Mouse (Mus musculus) limb, embryonic 14.5 days (tissue): ENCODE data around the gene Sde2. TPM values are rescaled to one million over a fixed set of nuclear protein-coding genes. Genes with fewer than 3 reads are reported as not detected.

Experiments used
- ATAC-seq: fragments of 200-750 bp; cut with Nextera tagmentation; 2 replicates; pipeline ENCODE4 v1.8.0; 2017; ENCODE audit warnings: low read depth, moderate number of reproducible peaks, moderate TSS enrichment; ENCODE audit not compliant: low FRiP score
- DNase-seq: peaks from one replicate; pipeline ENCODE4 v3.0.0-alpha.2; 2015; ENCODE audit warnings: low spot score
- H3K27ac ChIP-seq: fragments of 300-500 bp; sonication (generic); replicated peaks from 2 replicates; pipeline ENCODE4 v1.5.1; 2014; ENCODE audit warnings: low read depth, mild to moderate bottlenecking, low read length, moderate library complexity, mixed read lengths
- H3K27me3 ChIP-seq: fragments of 300-500 bp; sonication (generic); 2 replicates; pipeline ENCODE4 v1.6.1; 2014; ENCODE audit warnings: low read length, mixed read lengths; ENCODE audit not compliant: control insufficient read depth, insufficient read depth
- H3K36me3 ChIP-seq: fragments of 300-500 bp; sonication (generic); 2 replicates; pipeline ENCODE4 v1.6.1; 2014; ENCODE audit warnings: mild to moderate bottlenecking, low read length, moderate library complexity, mixed read lengths; ENCODE audit not compliant: control insufficient read depth, insufficient read depth
- H3K4me1 ChIP-seq: fragments of 300-500 bp; sonication (generic); 2 replicates; pipeline ENCODE4 v1.6.1; 2014; ENCODE audit warnings: antibody characterized with exemption, low read length, mixed read lengths; ENCODE audit not compliant: control insufficient read depth, insufficient read depth
- H3K4me2 ChIP-seq: fragments of 300-500 bp; sonication (generic); replicated peaks from 2 replicates; pipeline ENCODE4 v1.6.1; 2014; ENCODE audit warnings: low read depth, mild to moderate bottlenecking, low read length, moderate library complexity; ENCODE audit not compliant: severe bottlenecking
- H3K4me3 ChIP-seq: fragments of 300-500 bp; sonication (generic); replicated peaks from 2 replicates; pipeline ENCODE4 v1.5.1; 2014; ENCODE audit warnings: low read length
- H3K9ac ChIP-seq: fragments of 300-500 bp; sonication (generic); 2 replicates; pipeline ENCODE4 v1.6.1; 2014; ENCODE audit warnings: mild to moderate bottlenecking, low read depth, low read length, moderate library complexity; ENCODE audit not compliant: severe bottlenecking
- H3K9me3 ChIP-seq: fragments of 300-500 bp; sonication (generic); 2 replicates; pipeline ENCODE4 v1.6.1; 2016; ENCODE audit warnings: low read length; ENCODE audit not compliant: control insufficient read depth
- POLR2A ChIP-seq: fragments of 200-500 bp; IDR thresholded peaks from 2 replicates; pipeline ENCODE4 v1.8.0; 2012; ENCODE audit warnings: inconsistent platforms, mild to moderate bottlenecking, moderate library complexity, borderline replicate concordance; ENCODE audit not compliant: insufficient read depth, insufficient read length; ENCODE audit errors: extremely low read depth
- WGBS: fragments of 180-500 bp; shearing (Covaris S2); extraction: QIAGEN DNeasy Blood & Tissue Kit; methylation state at CpG from one replicate; pipeline ENCODE4 v1.1.7; 2014; 5-methylcytosine and 5-hydroxymethylcytosine counted together
- polyA plus RNA-seq, 2 experiments: library from polyadenylated mRNA; depleted of rRNA in 1 of 2; stranded (reverse) in 1 of 2; unstranded in 1 of 2; fragments of >200 nt; fragmentation: Nextera tagmentation in 1 of 2; extraction: Ambion mirVana in 1 of 2; gene quantifications; 2 replicates each; pipeline versions ENCODE4 v1.2.1 to v1.2.3; 2012 to 2014

The Sde2 gene
- polyA plus RNA-seq, 2 experiments, result 24.6 to 30.9 TPM

- Histone ChIP-seq H3K9me3 (no peaks in the 10 kb centered on the region), H3K4me3 (peak overlapping the region; percentile 27), H3K9ac (peak overlapping the region; percentile 18; the same call in 1 of the 2 replicates), H3K27ac (peak overlapping the region; percentile 89), H3K36me3 (no peaks in the 10 kb centered on the region), H3K27me3 (no peaks in the 10 kb centered on the region), H3K4me1 (peaks cover 26% of the 10 kb centered on the region), H3K4me2 (peak overlapping the region; percentile 65)
- WGBS, result 23% methylated on average over 11 of the region's 11 CpGs
- peak; percentile 68 for DNase-seq
- TF ChIP-seq POLR2A, result no peak
- ATAC-seq, result no peak
Measured at GRCm38 (mm10) chr1:180848511-180849241, 2.3 kb upstream of the Sde2 start.

- no peak for TF ChIP-seq POLR2A
- Histone ChIP-seq H3K9me3 (no peaks in the 10 kb centered on the region), H3K4me1 (peaks cover 26% of the 10 kb centered on the region), H3K27ac (peak overlapping the region; percentile 99), H3K4me3 (peak overlapping the region; percentile 80), H3K36me3 (no peaks in the 10 kb centered on the region; the same call in 1 of the 2 replicates), H3K27me3 (no peaks in the 10 kb centered on the region), H3K9ac (peak overlapping the region; percentile 84), H3K4me2 (peak overlapping the region; percentile 72)
- 24% methylated on average over 11 of the region's 11 CpGs for WGBS
- no peak for ATAC-seq
- peak; percentile 53 for DNase-seq
Measured at GRCm38 (mm10) chr1:180849701-180850301, 1.1 kb upstream of the Sde2 start.

- Histone ChIP-seq H3K4me2 (no peak overlapping the region), H3K27me3 (no peaks in the 10 kb centered on the region), H3K9me3 (no peaks in the 10 kb centered on the region), H3K36me3 (peaks cover 78% of the 10 kb centered on the region), H3K27ac (no peak overlapping the region), H3K4me3 (no peak overlapping the region), H3K4me1 (no peaks in the 10 kb centered on the region), H3K9ac (no peak overlapping the region)
- no peak for TF ChIP-seq POLR2A
- DNase-seq, result no peak
- no peak for ATAC-seq
Measured at GRCm38 (mm10) chr1:180858763-180859162, 7.8 kb downstream of the Sde2 start.

GRCm38 (mm10) chr1:180860030-180860429 lies 9.1 kb downstream of the Sde2 start:
- no peak for ATAC-seq
- no peak overlapping the region for H3K9ac ChIP-seq
- TF ChIP-seq POLR2A, result no peak
- no peaks in the 10 kb centered on the region for H3K4me1 ChIP-seq
- H3K36me3 ChIP-seq, result peaks cover 89% of the 10 kb centered on the region
- H3K9me3 ChIP-seq, result no peaks in the 10 kb centered on the region
- H3K4me2 ChIP-seq, result no peak overlapping the region
- H3K4me3 ChIP-seq, result no peak overlapping the region
- 83% methylated on average over 6 of the region's 6 CpGs for WGBS
- H3K27ac ChIP-seq, result no peak overlapping the region
- H3K27me3 ChIP-seq, result no peaks in the 10 kb centered on the region
- no peak for DNase-seq

- H3K27me3 ChIP-seq, result no peaks in the 10 kb centered on the region
- ATAC-seq (no peak), DNase-seq (peak; percentile 76)
- no peak overlapping the region for H3K27ac ChIP-seq
- no peak overlapping the region for H3K4me2 ChIP-seq
- peaks cover 92% of the 10 kb centered on the region for H3K36me3 ChIP-seq
- H3K9ac ChIP-seq, result no peak overlapping the region
- H3K4me3 ChIP-seq, result no peak overlapping the region
- 24% methylated on average over 1 of the region's 1 CpGs for WGBS
- no peaks in the 10 kb centered on the region for H3K9me3 ChIP-seq
- TF ChIP-seq POLR2A, result no peak
- no peaks in the 10 kb centered on the region for H3K4me1 ChIP-seq
Measured at GRCm38 (mm10) chr1:180863606-180864005, 12.7 kb downstream of the Sde2 start.
